10 mouse cellular contexts compared by ENCODE assay signal in genomic region chr16:4777171-4777904, GRCm38 (mm10). TPM values are rescaled to one million over a fixed set of nuclear protein-coding genes. Genes with fewer than 3 reads are reported as not detected.
A peak's percentile ranks its signal among the peaks of the same experiment; 100 is the strongest.
DNase-seq lines count a peak whose midpoint lies in the region; ATAC-seq and TF ChIP-seq lines count a peak whose summit lies in the region.
"Had no signal": no experiment of that assay in that cellular context is flagged by ENCODE, and none has a peak within 500 bp of the region (broad histone marks: within the 10 kb centered on the region; RNA-seq: fewer than 3 reads in every experiment).

No protein-coding gene starts in this region.

- peak overlapping the region; percentile 78 for H3K27ac ChIP-seq in macrophage
- H3K27ac ChIP-seq in thymus, adult 2 months (ENCODE audit: control insufficient read depth, insufficient read depth, low read length) = no peak overlapping the region

- H3K36me3 ChIP-seq in macrophage (ENCODE audit: inconsistent target) = no peaks in the 10 kb centered on the region
- no peaks in the 10 kb centered on the region for H3K36me3 ChIP-seq in thymus, adult 2 months (ENCODE audit: control insufficient read depth, insufficient read depth, low read length)

- intact Hi-C loops in left cerebral cortex, postnatal 4 days (cut with DNase I) = no loop called here

- WGBS in macrophage (ENCODE audit: missing documents) = 96% methylated on average over 3 of the region's 3 CpGs
- WGBS in thymus, adult 2 months = 95% methylated on average over 3 of the region's 3 CpGs

- TF ChIP-seq POLR2A in thymus, adult 2 months (IDR thresholded peaks at IDR 0.05; ENCODE audit: control insufficient read depth, extremely low read depth, insufficient read depth, low read length, poor library complexity) = no peak

- H3K4me1 ChIP-seq in thymus, adult 2 months (replicated peaks; ENCODE audit: control insufficient read depth, insufficient read depth, low read length) = peaks cover 20% of the 10 kb centered on the region

- peak; percentile 75 for ATAC-seq in common myeloid progenitor, adult 5-6 weeks (replicated peaks; ENCODE audit: low read depth, poor library complexity, severe bottlenecking)

- peak; percentile 69 for DNase-seq in adrenal gland, postnatal 10 days
- DNase-seq in adrenal gland, adult 8-10 months = no peak
- DNase-seq in left cerebral cortex, postnatal 4 days = peak; percentile 24
- DNase-seq in left cerebral cortex, adult 9 months (ENCODE audit: low spot score in 2 of 2) = no peak
- DNase-seq in urinary bladder, postnatal 25 days (ENCODE audit: low spot score) = no peak
- no peak for DNase-seq in thymus, adult 2 months

- TF ChIP-seq CTCF in thymus, adult 2 months (IDR thresholded peaks at IDR 0.05; ENCODE audit: borderline replicate concordance, control insufficient read depth, extremely low read depth, insufficient read depth, low read length, poor library complexity) = no peak

- H3K27me3 ChIP-seq in thymus, adult 2 months (ENCODE audit: control insufficient read depth, insufficient read depth, low read length) = no peaks in the 10 kb centered on the region

- no peak overlapping the region for H3K4me3 ChIP-seq in macrophage (ENCODE audit: inconsistent target)
- H3K4me3 ChIP-seq in thymus, adult 2 months (ENCODE audit: control insufficient read depth, insufficient read depth, low read length) = no peak overlapping the region

- peaks cover 97% of the 10 kb centered on the region for H3K79me2 ChIP-seq in macrophage (ENCODE audit: inconsistent target)

RNA-seq across cellular contexts. Expression of gene Cdip1, which starts 12.8 kb away (rescaled TPM):
- 100 to 1,000 TPM; 126 to 148 TPM for total RNA-seq in adrenal gland, postnatal 10 days (2021)
- total RNA-seq in adrenal gland, adult 8-10 months (2022) = 100 to 1,000 TPM; 120 to 148 (median 143) TPM
- 10 to 100 TPM; 89.0 to 93.5 TPM for total RNA-seq in left cerebral cortex, postnatal 4 days (2021)
- total RNA-seq in common myeloid progenitor, adult 5-6 weeks (2017) = 16.2 and 17.2 TPM in 2 replicates
- 100 to 1,000 TPM in 14 of 26 experiments, 10 to 100 TPM in 12; 64.1 to 256 (median 104) TPM for total RNA-seq in macrophage (2018; cell fraction: chromatin; rRNA removed)
- 10 to 100 TPM in 25 of 26 experiments, 1 to 10 TPM in 1; 9.5 to 31.8 (median 13.9) TPM for total RNA-seq in macrophage (2018; cell fraction: cytosol; rRNA removed)
- total RNA-seq in macrophage (2018; cell fraction: nucleus; rRNA removed) = 100 to 1,000 TPM in 8 of 26 experiments, 10 to 100 TPM in 18; 35.5 to 169 (median 66.1) TPM
- 15.0 to 29.2 TPM (median 20.4 TPM) in 3 replicates for polyA plus RNA-seq in macrophage (2018)
- polyA plus RNA-seq in thymus, adult 2 months (2012; rRNA removed) = 112 and 119 TPM in 2 replicates

RNA-seq across cellular contexts. Expression of gene Hmox2, which starts 51.2 kb away (rescaled TPM):
- total RNA-seq in adrenal gland, postnatal 10 days (2021) = 10 to 100 TPM; 93.5 to 97.5 TPM
- 100 to 1,000 TPM in 1 of 4 experiments, 10 to 100 TPM in 3; 89.6 to 120 (median 94.1) TPM for total RNA-seq in adrenal gland, adult 8-10 months (2022)
- 10 to 100 TPM; 70.2 to 70.8 TPM for total RNA-seq in left cerebral cortex, postnatal 4 days (2021)
- 68.8 and 74.6 TPM in 2 replicates for total RNA-seq in common myeloid progenitor, adult 5-6 weeks (2017)
- total RNA-seq in macrophage (2018; cell fraction: chromatin; rRNA removed) = 10 to 100 TPM in 20 of 26 experiments, 1 to 10 TPM in 6; 4.2 to 71.2 (median 34.7) TPM
- 100 to 1,000 TPM; 118 to 323 (median 211) TPM for total RNA-seq in macrophage (2018; cell fraction: cytosol; rRNA removed)
- total RNA-seq in macrophage (2018; cell fraction: nucleus; rRNA removed) = 100 to 1,000 TPM in 6 of 26 experiments, 10 to 100 TPM in 20; 22.3 to 134 (median 71.1) TPM
- polyA plus RNA-seq in macrophage (2018) = 195 to 303 TPM (median 234 TPM) in 3 replicates
- polyA plus RNA-seq in thymus, adult 2 months (2012; rRNA removed) = 44.4 and 54.7 TPM in 2 replicates

RNA-seq across cellular contexts. Expression of gene 4930562C15Rik, which starts 57.9 kb away (rescaled TPM):
- not detected for total RNA-seq in adrenal gland, postnatal 10 days (2021)
- total RNA-seq in adrenal gland, adult 8-10 months (2022) = under 1 TPM in 1 of 4 experiments, not detected in 3; 0.14 TPM
- not detected for total RNA-seq in left cerebral cortex, postnatal 4 days (2021)
- not detected in 2 replicates for total RNA-seq in common myeloid progenitor, adult 5-6 weeks (2017)
- 1 to 10 TPM in 4 of 26 experiments, under 1 TPM in 14, not detected in 8; 0.21 to 2.2 (median 0.64) TPM for total RNA-seq in macrophage (2018; cell fraction: chromatin; rRNA removed)
- under 1 TPM in 16 of 26 experiments, not detected in 10; 0.03 to 0.37 (median 0.11) TPM for total RNA-seq in macrophage (2018; cell fraction: cytosol; rRNA removed)
- 1 to 10 TPM in 2 of 26 experiments, under 1 TPM in 12, not detected in 12; 0.11 to 1.1 (median 0.50) TPM for total RNA-seq in macrophage (2018; cell fraction: nucleus; rRNA removed)
- polyA plus RNA-seq in macrophage (2018) = 0.16 TPM in 1 of 3 replicates, not detected in the others
- polyA plus RNA-seq in thymus, adult 2 months (2012; rRNA removed) = 0.13 TPM in 1 of 2 replicates, not detected in the other
- total RNA-seq: gastrocnemius, adult 18-20 months; left cerebral cortex, postnatal 14 days had no signal

RNA-seq across cellular contexts. Expression of gene Nmral1, which starts 58.2 kb away (rescaled TPM):
- total RNA-seq in adrenal gland, postnatal 10 days (2021) = 10 to 100 TPM; 11.6 to 14.4 TPM
- total RNA-seq in adrenal gland, adult 8-10 months (2022) = 1 to 10 TPM; 2.3 to 9.0 (median 4.8) TPM
- 10 to 100 TPM; 26.6 to 28.8 TPM for total RNA-seq in left cerebral cortex, postnatal 4 days (2021)
- 82.2 and 90.3 TPM in 2 replicates for total RNA-seq in common myeloid progenitor, adult 5-6 weeks (2017)
- 10 to 100 TPM in 13 of 26 experiments, 1 to 10 TPM in 10, under 1 TPM in 1, not detected in 2; 0.58 to 29.1 (median 10.7) TPM for total RNA-seq in macrophage (2018; cell fraction: chromatin; rRNA removed)
- 10 to 100 TPM in 19 of 26 experiments, 1 to 10 TPM in 7; 6.2 to 19.1 (median 11.3) TPM for total RNA-seq in macrophage (2018; cell fraction: cytosol; rRNA removed)
- 10 to 100 TPM in 11 of 26 experiments, 1 to 10 TPM in 15; 1.4 to 32.4 (median 9.0) TPM for total RNA-seq in macrophage (2018; cell fraction: nucleus; rRNA removed)
- polyA plus RNA-seq in macrophage (2018) = 6.3 to 20.4 TPM (median 15.6 TPM) in 3 replicates
- 25.6 and 27.2 TPM in 2 replicates for polyA plus RNA-seq in thymus, adult 2 months (2012; rRNA removed)

Comparison
In these comparisons a context has a peak if more than half of its experiments do, and no peak if none do; other contexts are left out.
1. DNase-seq: peak in adrenal gland, postnatal 10 days (single experiment) and left cerebral cortex, postnatal 4 days (single experiment); none in adrenal gland, adult 8-10 months (single experiment), left cerebral cortex, adult 9 months (0 of 2), urinary bladder, postnatal 25 days (single experiment) and thymus, adult 2 months (single experiment).